Mouse (Mus musculus) E14TG2a.4 (cell line): ENCODE results near the gene Taok1.

Experiments
- CTCF ChIP-seq: conservative IDR thresholded peaks from 2 replicates; pipeline ENCODE4 v1.5.1; 2014; ENCODE audit warnings: low read length
- POU5F1 ChIP-seq: IDR thresholded peaks from 2 replicates; pipeline ENCODE4 v1.6.1; 2014; ENCODE audit warnings: low read length, borderline replicate concordance

DNA sequence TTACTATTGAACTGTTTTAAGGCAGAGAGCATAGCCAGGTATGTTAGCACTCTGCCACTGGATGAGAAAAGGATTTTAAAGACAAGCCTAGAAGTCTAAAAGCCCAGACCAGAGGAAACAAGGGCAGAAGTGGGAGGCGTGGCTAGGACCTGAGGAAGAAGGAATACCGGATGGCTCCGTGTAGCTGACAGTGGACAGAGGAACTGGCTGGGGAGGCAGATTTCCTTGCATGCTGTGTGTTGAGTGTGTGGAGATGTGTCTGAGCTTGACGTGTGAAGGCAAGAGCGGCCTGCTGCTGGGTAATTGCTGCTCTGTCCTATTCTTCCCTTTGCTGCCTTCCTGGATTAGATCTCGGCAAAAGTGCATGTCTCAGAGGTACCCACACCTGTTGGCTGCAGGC is 105.1 kb downstream of the Taok1 start:
- no peak; the same call in 1 of the 2 replicates for TF ChIP-seq CTCF
- no peak for TF ChIP-seq POU5F1
